Mouse (Mus musculus): ENCODE data around the gene Grm4.
A peak's percentile ranks its signal among the peaks of the same experiment; 100 is the strongest.

Grm4 gene

DNA sequence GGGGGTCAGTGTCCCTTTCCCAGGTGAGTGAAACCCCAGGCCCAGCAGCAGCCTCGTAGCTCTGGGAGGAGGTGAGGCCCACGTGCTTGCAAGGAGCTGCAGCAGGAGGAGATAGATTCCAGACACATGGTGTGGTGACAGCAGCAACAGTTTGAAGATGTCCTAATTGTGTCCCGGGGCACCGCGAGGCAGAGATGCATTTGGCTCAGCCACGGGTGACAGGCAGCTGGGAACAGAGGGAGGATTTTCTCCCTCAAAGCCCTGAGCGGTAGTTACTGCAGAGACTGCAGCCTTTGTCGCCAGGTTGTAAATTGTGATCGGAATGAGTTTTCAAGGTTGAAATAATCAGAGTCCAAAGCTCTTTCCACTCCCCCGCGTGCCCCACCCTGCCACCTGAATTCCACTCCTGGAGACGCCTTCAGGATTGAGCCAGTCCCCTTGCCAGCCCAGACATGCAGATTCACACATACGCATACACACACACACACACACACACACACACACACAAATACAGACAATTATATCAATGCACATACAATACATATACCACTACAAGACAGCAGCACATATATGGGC is 78.6 kb downstream of the Grm4 start:
- DNase-seq: no peak

DNA sequence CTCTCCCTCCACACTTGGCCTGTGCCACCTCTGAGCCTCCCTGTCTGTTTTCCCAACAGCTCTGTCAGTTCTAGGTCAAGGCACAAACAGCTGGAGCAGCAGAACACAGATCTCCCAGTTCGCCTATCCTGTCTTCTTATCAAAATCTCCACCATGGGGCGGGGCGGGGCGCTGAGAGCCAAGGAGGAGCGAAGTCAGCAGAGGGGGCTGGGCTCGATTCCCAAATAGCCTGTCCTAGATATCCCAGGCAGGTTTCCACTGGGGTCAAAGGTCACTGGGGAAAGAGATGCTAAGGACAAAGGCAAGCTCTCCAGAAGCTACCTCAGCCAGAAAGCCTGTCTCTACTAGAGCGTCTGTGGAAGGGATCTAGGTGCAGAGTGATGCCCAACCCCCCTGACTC is 79.4 kb downstream of the Grm4 start:
- no peak for DNase-seq

DNA sequence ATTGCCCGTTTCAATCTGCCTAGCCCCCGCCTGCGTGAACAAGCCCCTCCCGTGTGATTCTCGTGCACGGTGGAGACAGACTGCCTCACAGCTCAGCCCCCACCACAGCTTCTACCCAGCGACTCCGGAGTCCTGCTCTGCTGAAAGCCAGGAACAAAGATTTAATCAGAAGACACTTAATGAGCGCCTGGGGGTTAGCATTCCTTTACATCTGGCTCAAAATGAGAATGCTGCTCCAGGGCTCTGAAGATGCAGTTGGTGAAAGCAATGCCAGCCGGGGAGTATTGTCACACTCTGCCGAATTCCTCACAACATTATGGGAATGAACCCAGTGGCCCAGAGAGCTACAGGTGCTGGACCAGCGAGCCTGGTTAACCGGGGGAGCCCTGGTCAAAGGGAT is 85.4 kb downstream of the Grm4 start:
- DNase-seq: no peak

DNA sequence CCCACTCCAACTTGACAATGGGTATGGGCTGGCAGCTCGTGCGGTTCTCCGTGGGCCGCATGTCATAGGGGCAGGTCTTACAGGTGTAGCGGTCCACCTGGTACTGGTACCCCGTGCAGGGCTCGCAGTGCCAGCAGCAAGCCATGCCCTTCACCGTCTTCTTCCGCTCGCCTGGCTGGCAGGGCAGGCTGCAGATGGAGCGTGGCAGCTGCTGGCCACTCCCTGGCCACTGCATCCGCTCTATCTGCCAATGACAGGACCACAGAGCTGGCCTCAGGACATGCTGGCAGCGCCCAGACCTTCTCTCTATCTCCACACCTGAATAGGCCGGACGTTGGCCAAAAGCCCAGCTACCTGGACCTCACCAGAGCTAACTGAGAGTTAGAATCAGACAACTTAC is 86.0 kb downstream of the Grm4 start:
- no peak for DNase-seq

DNA sequence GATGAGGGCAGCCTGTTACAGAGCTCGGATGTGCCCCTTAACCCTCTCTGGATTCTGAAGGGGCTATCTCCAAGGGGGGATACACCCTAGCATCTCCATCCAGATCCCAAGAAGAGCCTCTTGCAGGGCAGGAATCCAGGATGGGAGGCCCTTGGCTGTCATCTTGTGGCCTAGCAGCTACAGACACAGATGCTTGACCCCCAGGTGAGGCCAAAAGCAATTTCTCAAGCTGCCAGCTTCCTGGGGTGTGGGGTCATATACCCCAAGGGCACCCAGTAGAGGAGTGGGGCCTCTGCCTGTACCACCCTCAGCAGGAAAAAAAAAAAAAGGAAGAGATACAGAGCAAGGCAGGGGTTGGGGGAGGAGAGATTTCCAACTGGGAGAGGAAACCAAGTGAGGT is 87.1 kb downstream of the Grm4 start:
- DNase-seq: no peak

DNA sequence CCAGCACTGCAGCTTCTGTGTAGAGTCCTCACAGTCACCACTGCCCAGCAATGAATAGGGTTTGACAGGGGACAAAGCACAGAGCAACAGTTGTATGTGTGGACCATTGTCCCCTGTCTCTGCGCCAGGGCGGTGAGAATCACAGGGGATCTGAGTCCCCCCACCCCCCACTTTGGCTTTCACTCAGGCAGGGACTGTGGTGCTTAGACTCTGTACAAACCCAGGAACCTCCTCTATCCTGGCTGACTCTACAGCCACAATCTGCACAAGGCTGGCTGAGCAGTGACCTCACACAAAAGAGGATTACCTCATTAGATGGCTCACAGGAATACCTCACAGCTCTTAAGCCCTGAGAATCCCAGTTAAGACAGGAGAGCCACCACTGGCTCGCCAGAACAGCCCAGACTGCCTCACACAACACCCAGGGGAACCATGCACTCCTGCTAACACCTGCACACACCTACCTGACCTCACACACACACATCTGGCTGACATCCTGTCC is 88.0 kb downstream of the Grm4 start:
- DNase-seq: no peak

DNA sequence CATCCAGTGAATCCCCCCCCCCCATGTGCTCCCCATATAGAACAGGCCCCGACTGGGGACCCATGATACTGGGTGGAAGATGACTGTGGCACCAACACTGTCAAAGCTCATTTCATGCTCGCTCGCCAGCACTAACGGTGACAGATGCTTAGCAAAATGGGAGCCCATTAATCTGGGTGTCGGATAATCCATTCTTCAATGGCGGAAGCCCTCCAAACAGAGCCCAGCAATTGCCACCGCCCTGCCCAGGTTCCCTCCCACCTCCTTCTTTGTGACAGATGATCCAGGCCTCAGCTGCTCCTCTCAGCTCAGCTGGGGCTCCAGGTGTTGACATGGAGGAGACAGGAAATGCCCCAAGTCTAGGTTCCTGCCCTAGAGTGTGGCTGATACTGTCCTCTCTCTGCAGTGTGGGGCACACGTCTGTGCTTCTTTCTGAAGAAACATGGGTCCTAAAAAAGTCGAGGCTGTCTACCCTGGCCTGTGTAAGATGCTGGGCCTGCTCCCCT is 89.0 kb downstream of the Grm4 start:
- DNase-seq: no peak

DNA sequence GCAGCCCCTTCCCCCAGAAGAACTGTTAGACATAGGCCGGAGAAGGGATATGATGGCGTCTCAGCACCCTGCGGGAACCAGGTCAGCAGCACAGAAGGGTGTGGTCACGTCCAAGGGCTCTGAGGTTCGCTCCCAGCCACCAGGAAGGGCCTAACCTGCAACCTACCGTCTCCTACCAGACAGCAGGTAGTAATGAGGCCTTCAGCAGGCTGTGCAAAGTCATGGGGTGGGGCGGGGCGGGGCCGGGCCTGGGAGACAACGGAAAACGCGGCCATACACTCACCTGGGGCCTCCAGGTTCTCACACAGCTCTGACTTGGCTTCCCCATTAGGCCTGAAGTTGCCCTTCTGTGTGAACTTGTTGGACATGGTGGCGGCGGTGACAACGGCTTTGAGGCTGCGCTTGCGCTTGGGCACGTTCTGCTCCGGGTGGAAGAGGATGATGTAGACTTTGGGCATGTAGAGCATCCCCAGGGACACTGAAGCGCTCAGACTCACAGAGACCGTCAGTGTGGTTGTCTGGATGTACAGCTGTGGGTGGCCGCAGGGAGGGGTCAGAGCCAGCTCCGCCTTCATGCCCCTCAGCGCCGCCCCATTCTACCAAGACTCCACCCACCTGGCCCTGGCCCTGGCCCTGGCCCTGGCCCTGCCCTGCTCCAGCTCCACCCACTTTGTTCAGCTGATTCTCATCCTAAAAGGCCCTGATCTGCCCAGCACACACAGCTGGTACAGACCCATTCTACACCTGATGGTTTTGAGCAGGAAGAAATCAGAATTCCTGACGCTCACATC is 90.0 kb downstream of the Grm4 start:
- no peak for DNase-seq

DNA sequence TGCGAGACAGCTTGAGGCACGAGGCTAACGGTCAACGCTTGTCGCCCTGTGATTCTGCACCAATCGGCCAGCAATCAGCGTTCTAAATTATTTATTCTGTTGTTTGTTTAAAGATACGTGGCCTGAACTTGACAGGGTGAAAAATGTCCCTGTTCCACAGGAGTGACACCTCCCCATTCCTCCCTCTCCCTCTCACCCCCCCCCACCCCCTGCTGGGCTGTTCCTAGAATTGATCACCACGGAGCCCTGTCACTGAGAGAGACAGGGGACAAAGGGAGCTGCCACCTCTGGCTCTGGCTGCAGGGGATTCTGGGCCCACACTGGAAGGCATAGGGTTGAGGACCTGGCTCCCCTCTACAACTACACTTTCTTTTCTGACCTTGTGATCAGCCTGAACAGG is 91.4 kb downstream of the Grm4 start:
- no peak for DNase-seq

DNA sequence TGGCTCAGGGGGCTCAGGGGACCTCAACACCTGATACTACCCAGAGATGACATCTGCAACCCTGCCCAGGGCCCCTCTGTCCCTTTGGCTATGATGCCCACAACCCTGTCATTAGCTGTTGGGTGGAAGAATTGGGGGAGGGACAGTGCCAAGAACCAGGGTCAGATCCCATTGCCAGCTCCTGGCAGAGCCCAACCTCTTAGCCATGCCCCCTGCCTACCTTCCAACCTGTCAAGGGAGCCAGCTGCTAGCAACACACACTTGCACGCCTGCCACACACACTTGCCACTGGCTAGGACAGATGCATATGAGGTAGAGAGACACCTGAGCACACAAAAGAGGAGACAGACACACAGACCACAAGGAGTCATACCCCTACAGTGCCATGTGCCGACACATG is 96.2 kb downstream of the Grm4 start:
- DNase-seq: no peak

DNA sequence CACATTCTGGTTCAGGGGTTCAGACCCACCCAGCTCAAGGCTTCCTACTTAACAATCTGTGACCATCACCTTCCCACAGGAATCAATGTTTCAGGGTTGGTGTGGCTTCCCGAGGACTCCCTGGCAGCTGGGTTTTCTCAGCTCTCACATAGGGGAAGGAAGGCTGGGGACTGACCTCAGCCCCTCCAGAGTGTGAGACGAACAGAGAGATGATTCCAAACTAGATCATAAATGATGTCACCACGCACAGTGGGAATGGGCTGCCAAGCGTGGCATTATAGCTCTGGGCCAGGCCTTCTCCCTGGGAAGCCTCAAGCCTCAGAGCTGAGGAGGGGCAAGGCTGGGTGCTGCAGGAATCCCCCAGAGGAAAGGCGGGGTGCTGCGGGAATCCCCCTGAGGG is 96.8 kb downstream of the Grm4 start:
- DNase-seq: no peak

DNA sequence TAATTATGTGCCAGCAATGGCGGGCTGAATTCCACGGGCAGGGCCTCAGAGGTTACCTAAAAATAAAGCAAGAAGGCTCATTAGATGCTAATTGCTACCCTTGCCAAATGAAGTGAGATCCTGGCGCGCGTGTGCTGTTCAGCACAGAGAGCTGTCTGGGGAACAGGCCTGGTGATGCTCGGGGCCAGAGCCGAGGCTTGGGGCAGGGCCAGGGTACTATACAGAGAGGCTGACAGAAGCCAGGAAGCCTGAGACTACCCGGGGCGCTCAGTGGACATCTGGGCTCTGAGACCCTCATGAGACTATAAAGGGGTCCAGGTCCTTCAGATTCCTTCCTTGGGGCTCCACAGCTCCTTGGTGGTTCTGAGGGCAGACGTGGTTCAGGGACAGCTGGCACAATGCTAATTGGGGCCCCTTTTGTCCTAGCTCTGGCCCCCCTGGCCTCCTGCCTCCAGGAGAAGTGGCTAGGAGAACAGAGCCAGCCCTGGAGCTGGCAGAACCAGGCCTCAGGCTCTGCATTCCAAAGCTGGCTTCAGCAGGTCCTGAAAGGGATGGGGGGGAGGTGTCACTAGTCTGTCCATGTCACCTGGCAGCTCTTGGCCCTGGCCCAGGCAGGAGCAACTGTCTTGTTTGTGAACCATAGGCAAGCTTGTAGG is 98.3 kb downstream of the Grm4 start:
- DNase-seq: peak; percentile 64

DNA sequence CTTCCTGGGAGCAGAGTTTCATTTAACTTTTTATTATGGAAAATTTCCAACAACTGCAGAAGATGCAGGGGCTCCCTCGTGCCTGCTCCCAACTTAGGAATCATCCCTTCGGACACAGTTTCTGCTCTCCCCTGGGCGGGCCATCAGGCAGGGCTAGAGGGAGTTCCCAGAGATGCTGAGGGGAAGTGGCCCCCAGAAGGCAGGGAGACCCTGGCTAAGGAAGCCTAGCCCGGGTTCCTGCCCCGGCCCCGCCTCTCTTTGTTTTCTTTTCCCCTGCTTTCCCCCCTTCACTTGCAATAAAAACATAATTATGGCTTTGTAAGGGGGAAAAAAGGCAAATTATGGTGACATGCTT is 98.9 kb downstream of the Grm4 start:
- no peak for DNase-seq

DNA sequence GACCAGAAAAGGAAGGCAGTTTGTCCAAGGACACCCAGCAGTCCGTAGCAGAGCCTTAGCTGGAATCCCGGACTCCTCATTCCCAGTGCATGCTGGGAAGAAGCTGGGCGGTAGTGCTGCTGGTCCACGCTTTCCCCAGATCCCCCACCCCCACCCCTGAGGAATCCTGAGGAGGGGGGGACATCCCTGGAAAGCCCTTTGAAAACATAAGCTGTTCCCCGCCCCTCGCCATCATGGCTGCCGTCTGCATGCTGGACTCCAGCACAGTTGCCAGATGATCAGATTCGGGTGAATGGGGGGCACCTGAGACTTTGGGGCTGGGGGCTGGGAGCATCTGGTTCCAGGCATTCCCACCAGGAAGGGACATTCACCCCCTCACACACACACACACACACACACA is 99.4 kb downstream of the Grm4 start:
- no peak for DNase-seq

DNA sequence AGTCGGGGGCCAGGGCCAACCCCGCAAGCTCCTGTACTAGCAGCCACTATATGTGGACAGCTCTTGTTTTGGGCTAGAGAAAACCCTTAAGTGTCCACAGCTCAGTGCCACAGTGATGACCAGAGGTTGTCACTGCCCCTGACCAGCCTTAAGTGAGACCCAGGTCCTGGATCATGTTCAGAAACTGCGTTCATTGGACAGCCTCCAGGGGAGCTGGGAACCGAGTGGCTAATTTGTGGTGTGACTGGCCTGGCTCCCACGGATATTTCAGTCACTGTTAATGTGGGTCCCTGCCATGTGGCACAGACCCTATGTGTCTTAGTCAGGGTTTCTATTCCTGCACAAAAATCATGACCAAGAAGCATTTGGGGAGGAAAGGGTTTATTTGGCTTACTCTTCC is 112.2 kb downstream of the Grm4 start:
- DNase-seq: no peak

DNA sequence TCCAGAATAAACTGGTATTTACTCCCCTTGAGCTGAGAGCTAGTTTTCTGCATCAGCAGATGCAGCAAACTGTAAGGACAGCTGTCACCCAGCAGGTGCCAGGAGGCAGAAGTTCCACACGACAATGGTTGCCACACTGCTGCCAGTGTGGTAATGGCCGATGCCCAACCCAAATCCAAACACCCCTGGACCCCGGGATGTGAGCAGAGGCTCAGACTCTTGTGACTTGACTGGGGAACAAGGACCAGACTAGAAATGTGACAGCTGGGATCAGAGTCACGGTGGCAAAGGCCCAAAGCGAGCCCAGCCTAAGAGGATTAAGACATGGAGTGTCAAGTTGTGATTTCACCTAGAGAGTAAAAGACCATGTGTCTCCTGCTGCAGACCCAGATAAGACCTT is 112.7 kb downstream of the Grm4 start:
- no peak for DNase-seq

DNA sequence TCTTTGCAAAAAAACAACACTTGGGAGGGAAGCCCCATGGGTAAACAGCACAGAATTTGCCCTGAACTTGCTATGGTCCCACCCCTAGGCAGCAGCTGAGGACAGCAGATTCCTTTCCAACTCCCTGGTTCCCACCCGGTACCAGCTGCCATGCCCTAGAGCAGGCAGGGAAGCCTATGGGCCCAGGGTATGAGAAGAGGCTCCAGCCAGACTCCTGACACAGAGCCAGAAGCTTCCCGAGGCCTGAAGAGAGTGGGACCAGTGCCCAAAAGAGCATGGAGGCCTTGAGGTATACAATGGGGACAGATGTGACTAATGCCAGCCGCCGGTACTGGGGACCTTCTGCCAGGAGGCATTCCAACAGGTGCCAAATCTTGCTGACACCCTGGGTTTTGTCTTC is 114.2 kb downstream of the Grm4 start:
- DNase-seq: no peak

DNA sequence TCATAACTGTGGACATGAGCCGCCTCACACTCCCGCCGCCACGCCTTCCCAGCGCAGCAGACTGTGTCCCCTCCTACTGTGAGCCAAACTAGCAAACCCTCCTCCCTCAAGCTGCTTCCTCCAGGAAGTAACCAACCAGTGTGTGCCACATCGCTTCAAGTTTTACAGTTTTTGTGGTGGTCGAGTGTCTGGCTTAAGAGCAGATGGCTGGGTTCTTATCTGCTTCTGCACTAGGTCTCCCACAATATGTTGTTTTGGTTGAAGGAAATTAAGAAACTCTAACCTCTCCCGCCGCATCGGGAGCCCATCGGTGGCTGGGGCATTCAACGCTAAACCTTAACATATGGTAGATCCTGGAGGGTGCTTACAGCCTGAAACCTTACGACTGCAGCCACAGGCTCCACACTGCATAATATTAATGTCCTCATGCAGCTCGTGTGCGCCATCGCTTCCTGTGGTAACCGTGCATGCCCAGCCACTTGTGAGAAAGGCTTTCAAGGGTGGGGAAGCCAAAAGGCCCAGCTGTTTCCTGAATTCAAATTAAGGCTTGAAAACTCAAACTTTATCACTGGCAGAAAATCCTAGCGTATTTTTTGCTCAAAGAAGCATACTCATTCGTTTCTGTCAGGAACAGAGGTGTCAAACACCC is 115.7 kb downstream of the Grm4 start:
- no peak for DNase-seq

DNA sequence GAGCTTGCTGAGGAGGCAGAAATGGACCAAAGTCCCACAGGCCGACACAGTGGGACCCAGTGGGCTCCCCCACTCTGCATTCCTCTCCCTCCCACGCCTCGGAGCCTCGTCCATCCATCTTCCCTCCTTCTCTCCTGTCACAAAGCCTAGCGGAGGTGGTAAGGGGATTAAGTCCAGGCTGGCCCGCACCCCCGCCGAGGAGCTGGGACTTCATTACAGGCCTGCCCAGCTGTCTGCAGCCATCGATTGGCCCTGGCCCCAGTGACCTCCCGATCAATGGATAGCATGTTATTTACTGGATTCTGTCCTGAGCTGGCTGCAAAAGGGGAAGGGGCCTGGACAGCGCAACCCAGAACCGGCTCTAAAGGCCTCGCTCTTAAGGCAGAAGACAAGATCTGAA is 120.0 kb downstream of the Grm4 start:
- DNase-seq: no peak

DNA sequence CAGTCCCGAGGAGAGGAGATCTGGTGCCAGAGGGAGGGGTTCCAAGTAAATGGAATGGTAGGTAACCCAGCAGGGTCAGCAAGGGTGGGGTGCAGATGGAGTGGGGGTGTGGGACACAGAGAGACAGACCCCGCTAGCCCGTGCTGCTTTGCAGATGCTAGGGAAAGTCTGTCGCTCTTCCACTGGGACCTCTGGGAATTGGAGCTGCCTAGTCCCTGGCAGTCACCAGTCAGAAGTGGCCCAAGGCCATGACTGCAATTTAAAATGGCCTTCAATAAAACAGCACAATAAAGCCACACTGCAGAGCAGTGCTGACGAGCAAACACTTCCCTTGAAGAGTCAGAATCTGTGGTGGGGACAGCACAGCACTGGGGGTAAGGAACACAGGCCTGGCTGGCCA is 127.3 kb downstream of the Grm4 start:
- DNase-seq: no peak

DNA sequence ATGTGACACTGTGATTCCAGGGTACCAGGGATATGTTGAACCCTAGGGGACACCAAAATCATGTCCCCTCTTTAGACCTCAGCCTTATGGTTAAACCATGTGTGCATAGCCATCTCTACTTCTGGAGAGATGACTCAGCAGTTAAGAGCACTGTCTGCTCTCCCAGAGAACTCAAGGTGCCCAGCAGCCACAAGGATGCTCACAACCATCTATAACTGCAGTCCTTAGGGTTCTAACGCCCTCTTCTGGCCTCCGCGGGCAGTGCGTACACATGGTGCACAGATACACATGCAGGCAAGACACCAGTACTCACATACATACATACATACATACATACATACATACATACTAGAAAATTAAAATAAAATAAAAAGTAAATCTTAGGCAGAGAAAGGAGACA is 127.8 kb downstream of the Grm4 start:
- no peak for DNase-seq

DNA sequence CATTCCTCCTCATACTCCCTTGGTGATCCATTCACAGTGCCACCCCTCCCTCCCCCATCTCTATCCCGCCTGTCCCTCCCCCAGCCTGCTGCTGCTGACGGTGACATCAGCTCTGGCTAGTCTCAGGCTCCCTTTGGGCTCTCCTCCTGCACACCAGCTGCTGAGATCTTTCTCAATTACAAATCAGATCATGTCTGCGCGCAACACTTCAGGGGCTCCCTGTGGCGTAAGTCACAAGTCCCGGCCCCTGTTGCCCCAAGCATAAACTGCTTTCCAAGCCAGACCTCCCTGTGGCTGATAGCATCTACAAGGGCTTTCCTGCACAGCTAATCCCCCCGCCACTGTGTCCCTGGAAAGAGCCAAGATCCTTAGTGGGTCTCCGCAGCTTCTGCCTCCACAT is 128.3 kb downstream of the Grm4 start:
- DNase-seq: no peak

DNA sequence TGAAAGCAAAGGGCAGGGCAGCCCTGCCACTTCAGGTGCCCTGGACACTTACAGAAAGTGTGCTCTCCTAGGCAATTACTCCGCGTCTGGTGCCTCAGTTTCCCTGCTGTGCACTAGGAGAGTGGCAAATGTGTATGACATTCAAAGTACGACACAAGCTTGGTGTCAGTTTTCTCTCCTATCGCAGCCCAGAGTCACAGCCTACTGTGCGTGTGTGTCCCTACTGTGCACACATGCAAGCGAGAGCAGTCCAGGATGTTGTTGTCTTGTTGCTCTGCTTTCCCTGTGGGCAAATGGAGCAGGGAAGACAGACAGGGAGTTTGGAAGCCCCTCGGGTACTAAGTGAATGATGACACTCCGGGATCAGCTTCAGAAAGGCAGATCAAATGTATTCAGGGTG is 131.2 kb downstream of the Grm4 start:
- no peak for DNase-seq

All from right cerebral cortex, postnatal 4 days (tissue).